Mouse (Mus musculus): ENCODE results near the gene Edil3. TPM values are rescaled to one million over a fixed set of nuclear protein-coding genes. Genes with fewer than 3 reads are reported as not detected.

Gene Edil3
- polyA plus RNA-seq, 1 experiment = 42.6 TPM

DNA sequence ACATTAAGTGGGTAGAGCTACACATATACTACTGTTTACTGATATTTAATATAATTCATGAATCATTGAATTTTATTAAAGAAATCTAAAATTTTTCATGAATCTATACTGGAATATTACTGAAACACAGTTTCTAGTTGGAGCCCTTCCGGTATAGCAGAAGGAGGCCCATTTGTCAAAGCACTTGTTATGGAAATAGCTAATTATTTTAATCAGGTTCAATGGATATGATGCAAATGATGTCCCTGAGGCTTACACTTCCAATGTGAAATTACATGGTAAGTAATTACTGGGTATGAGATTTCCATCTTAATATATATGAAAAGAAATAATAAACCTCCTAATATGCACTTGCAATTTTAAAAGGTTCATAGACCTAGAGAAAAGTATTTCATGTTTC is 254.9 kb downstream of the Edil3 start:
- Histone ChIP-seq H3K4me3 (ENCODE audit: insufficient read depth, low read length) (no peak overlapping the region), H3K27ac (ENCODE audit: insufficient read depth, low read length) (no peak overlapping the region), H3K4me1 (ENCODE audit: control insufficient read depth, insufficient read depth, low read length) (no peaks in the 10 kb centered on the region)
- TF ChIP-seq CTCF (IDR thresholded peaks at IDR 0.05; ENCODE audit: borderline replicate concordance, insufficient read depth, low read length) (no peak), POLR2A (IDR thresholded peaks at IDR 0.05; ENCODE audit: low read depth, low read length) (no peak)

- TF ChIP-seq CTCF (IDR thresholded peaks at IDR 0.05; ENCODE audit: borderline replicate concordance, insufficient read depth, low read length) (no peak), POLR2A (IDR thresholded peaks at IDR 0.05; ENCODE audit: low read depth, low read length) (no peak)
- no peak overlapping the region for H3K27ac ChIP-seq (ENCODE audit: insufficient read depth, low read length)
- H3K4me3 ChIP-seq (ENCODE audit: insufficient read depth, low read length) = no peak overlapping the region
These were observed 284.6 kb downstream of the Edil3 start for GRCm38 (mm10) chr13:89105889-89106288.

GRCm38 (mm10) chr13:89117551-89117950 is 296.3 kb downstream of the Edil3 start:
- Histone ChIP-seq H3K27ac (ENCODE audit: insufficient read depth, low read length) (no peak overlapping the region), H3K4me3 (ENCODE audit: insufficient read depth, low read length) (no peak overlapping the region), H3K4me1 (ENCODE audit: control insufficient read depth, insufficient read depth, low read length) (no peaks in the 10 kb centered on the region)
- TF ChIP-seq CTCF (IDR thresholded peaks at IDR 0.05; ENCODE audit: borderline replicate concordance, insufficient read depth, low read length) = no peak
- TF ChIP-seq POLR2A (IDR thresholded peaks at IDR 0.05; ENCODE audit: low read depth, low read length) = no peak

More at GRCm38 (mm10) chr13:89105889-89106288, 284.6 kb downstream of the Edil3 start:
- no peaks in the 10 kb centered on the region for H3K4me1 ChIP-seq (ENCODE audit: control insufficient read depth, insufficient read depth, low read length)

- Histone ChIP-seq H3K4me1 (ENCODE audit: control insufficient read depth, insufficient read depth, low read length) (no peaks in the 10 kb centered on the region), H3K4me3 (ENCODE audit: insufficient read depth, low read length) (no peak overlapping the region), H3K27ac (ENCODE audit: insufficient read depth, low read length) (no peak overlapping the region)
- TF ChIP-seq POLR2A (IDR thresholded peaks at IDR 0.05; ENCODE audit: low read depth, low read length) (no peak), CTCF (IDR thresholded peaks at IDR 0.05; ENCODE audit: borderline replicate concordance, insufficient read depth, low read length) (no peak)
These were observed 298.5 kb downstream of the Edil3 start for GRCm38 (mm10) chr13:89119809-89120208.

GRCm38 (mm10) chr13:89122511-89123253 is 301.4 kb downstream of the Edil3 start:
- Histone ChIP-seq H3K4me1 (ENCODE audit: control insufficient read depth, insufficient read depth, low read length) (no peaks in the 10 kb centered on the region), H3K4me3 (ENCODE audit: insufficient read depth, low read length) (no peak overlapping the region), H3K27ac (ENCODE audit: insufficient read depth, low read length) (no peak overlapping the region)
- no peak for TF ChIP-seq CTCF (IDR thresholded peaks at IDR 0.05; ENCODE audit: borderline replicate concordance, insufficient read depth, low read length)
- no peak for TF ChIP-seq POLR2A (IDR thresholded peaks at IDR 0.05; ENCODE audit: low read depth, low read length)

GRCm38 (mm10) chr13:89123396-89123795 is 302.1 kb downstream of the Edil3 start:
- TF ChIP-seq CTCF (IDR thresholded peaks at IDR 0.05; ENCODE audit: borderline replicate concordance, insufficient read depth, low read length) (no peak), POLR2A (IDR thresholded peaks at IDR 0.05; ENCODE audit: low read depth, low read length) (no peak)
- no peak overlapping the region for H3K27ac ChIP-seq (ENCODE audit: insufficient read depth, low read length)
- H3K4me1 ChIP-seq (ENCODE audit: control insufficient read depth, insufficient read depth, low read length) = no peaks in the 10 kb centered on the region
- no peak overlapping the region for H3K4me3 ChIP-seq (ENCODE audit: insufficient read depth, low read length)

DNA sequence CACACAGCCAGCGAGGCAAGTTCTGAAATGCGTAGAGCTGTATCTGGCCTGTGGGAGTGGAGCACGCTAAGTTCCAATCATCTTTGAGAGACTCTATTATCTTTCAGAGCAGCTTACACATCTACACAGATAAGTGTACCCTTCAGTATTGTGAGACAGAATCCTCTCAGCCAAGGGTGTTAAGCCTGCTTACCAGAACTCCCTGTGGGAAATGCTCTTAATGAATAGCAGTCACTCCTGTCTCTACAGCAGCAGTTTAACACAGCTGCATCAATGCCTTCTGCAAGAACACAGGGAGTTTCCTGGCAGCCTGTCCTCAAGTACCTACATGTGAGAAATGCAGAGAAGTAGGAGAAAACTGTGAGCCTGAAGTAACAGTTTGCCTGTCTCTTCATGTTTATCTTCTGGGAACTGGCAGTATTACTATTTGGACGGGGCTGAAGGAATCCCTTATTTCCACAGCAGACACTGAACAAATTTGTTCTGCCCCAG is 324.8 kb downstream of the Edil3 start:
- Histone ChIP-seq H3K4me3 (ENCODE audit: insufficient read depth, low read length) (no peak overlapping the region), H3K4me1 (ENCODE audit: control insufficient read depth, insufficient read depth, low read length) (no peaks in the 10 kb centered on the region), H3K27ac (ENCODE audit: insufficient read depth, low read length) (no peak overlapping the region)
- TF ChIP-seq CTCF (IDR thresholded peaks at IDR 0.05; ENCODE audit: borderline replicate concordance, insufficient read depth, low read length) (no peak), POLR2A (IDR thresholded peaks at IDR 0.05; ENCODE audit: low read depth, low read length) (no peak)

DNA sequence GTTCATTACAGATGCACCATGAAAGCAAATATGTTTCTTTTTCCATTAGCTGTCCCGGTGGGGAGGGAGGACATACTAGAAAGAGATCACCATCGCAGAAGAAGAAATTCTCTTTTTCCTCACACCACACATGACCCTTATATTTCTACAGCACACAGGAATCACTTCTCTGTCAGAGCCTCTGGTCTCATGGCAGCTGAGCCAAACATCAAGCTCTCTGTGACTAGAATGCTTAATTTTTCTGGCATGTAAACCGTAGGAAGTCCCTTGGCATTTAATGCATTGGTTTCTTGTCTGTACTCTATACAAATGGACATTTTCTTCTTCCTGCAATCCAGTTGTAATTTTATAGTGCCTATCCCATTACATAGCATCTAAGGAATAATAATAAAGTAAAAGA is 330.6 kb downstream of the Edil3 start:
- no peak overlapping the region for H3K27ac ChIP-seq (ENCODE audit: insufficient read depth, low read length)
- no peaks in the 10 kb centered on the region for H3K4me1 ChIP-seq (ENCODE audit: control insufficient read depth, insufficient read depth, low read length)
- no peak overlapping the region for H3K4me3 ChIP-seq (ENCODE audit: insufficient read depth, low read length)
- TF ChIP-seq CTCF (IDR thresholded peaks at IDR 0.05; ENCODE audit: borderline replicate concordance, insufficient read depth, low read length) = no peak
- TF ChIP-seq POLR2A (IDR thresholded peaks at IDR 0.05; ENCODE audit: low read depth, low read length) = no peak

GRCm38 (mm10) chr13:89167960-89168359 is 346.7 kb downstream of the Edil3 start:
- Histone ChIP-seq H3K27ac (ENCODE audit: insufficient read depth, low read length) (no peak overlapping the region), H3K4me1 (ENCODE audit: control insufficient read depth, insufficient read depth, low read length) (no peaks in the 10 kb centered on the region), H3K4me3 (ENCODE audit: insufficient read depth, low read length) (no peak overlapping the region)
- TF ChIP-seq POLR2A (IDR thresholded peaks at IDR 0.05; ENCODE audit: low read depth, low read length) (no peak), CTCF (IDR thresholded peaks at IDR 0.05; ENCODE audit: borderline replicate concordance, insufficient read depth, low read length) (no peak)

GRCm38 (mm10) chr13:89170040-89170439 is 348.8 kb downstream of the Edil3 start:
- no peak overlapping the region for H3K4me3 ChIP-seq (ENCODE audit: insufficient read depth, low read length)
- no peak for TF ChIP-seq CTCF (IDR thresholded peaks at IDR 0.05; ENCODE audit: borderline replicate concordance, insufficient read depth, low read length)
- H3K27ac ChIP-seq (ENCODE audit: insufficient read depth, low read length) = no peak overlapping the region
- H3K4me1 ChIP-seq (ENCODE audit: control insufficient read depth, insufficient read depth, low read length) = no peaks in the 10 kb centered on the region

Data from embryonic fibroblast, embryonic 13.5 days (primary cell).